Mouse (Mus musculus) liver, embryonic 14.5 days (tissue): Measurements from ENCODE around the gene Tnf. TPM values are rescaled to one million over a fixed set of nuclear protein-coding genes. Genes with fewer than 3 reads are reported as not detected.
A peak's percentile ranks its signal among the peaks of the same experiment; 100 is the strongest.

ENCODE experiments used
- ATAC-seq: fragments of 200-750 bp; cut with Nextera tagmentation; 2 replicates; pipeline ENCODE4 v1.8.0; 2017; ENCODE audit warnings: moderate number of reproducible peaks, mild to moderate bottlenecking, moderate library complexity; ENCODE audit not compliant: insufficient read depth
- DNase-seq, 3 experiments: peaks; one replicate each; pipeline ENCODE4 v3.0.0-alpha.2; 2012 to 2013; ENCODE audit warnings: low read depth in 3 of 3, low spot score in 3 of 3
- H3K27ac ChIP-seq: fragments of 300-500 bp; sonication (generic); 2 replicates; pipeline ENCODE4 v1.5.1; 2014; ENCODE audit warnings: moderate library complexity, mild to moderate bottlenecking, control low read depth, inconsistent platforms
- H3K27me3 ChIP-seq: fragments of 300-500 bp; sonication (generic); 2 replicates; pipeline ENCODE4 v1.6.1; 2014; ENCODE audit warnings: mild to moderate bottlenecking, low read length, moderate library complexity; ENCODE audit not compliant: control insufficient read depth, insufficient read depth
- H3K36me3 ChIP-seq: fragments of 300-500 bp; sonication (generic); replicated peaks from 2 replicates; pipeline ENCODE4 v1.6.1; 2014; ENCODE audit warnings: low read depth; ENCODE audit not compliant: control insufficient read depth, insufficient read depth
- H3K4me1 ChIP-seq, 2 experiments: fragments of 200-500 bp in 1 of 2; fragments of 300-500 bp in 1 of 2; sonication (generic) in 1 of 2; replicated peaks; 2 replicates each; pipeline ENCODE4 v1.6.1; 2012 to 2014; ENCODE audit warnings: antibody characterized with exemption in 1 of 2, inconsistent platforms in 1 of 2, low read length in 1 of 2; ENCODE audit not compliant: control insufficient read depth in 2 of 2, insufficient read depth in 2 of 2
- H3K4me2 ChIP-seq: fragments of 300-500 bp; sonication (generic); 2 replicates; pipeline ENCODE4 v1.6.1; 2014; ENCODE audit warnings: low read depth, mild to moderate bottlenecking, control low read depth, moderate library complexity
- H3K4me3 ChIP-seq, 2 experiments: fragments of 200-500 bp in 1 of 2; fragments of 300-500 bp in 1 of 2; sonication (generic) in 1 of 2; 2 replicates each; pipeline ENCODE4 v1.5.1; 2012 to 2014; ENCODE audit warnings: low read depth in 2 of 2, low read length in 2 of 2, mild to moderate bottlenecking in 2 of 2, control low read depth in 1 of 2, inconsistent platforms in 1 of 2, moderate library complexity in 1 of 2; ENCODE audit not compliant: insufficient read depth in 1 of 2
- H3K9ac ChIP-seq: fragments of 300-500 bp; sonication (generic); replicated peaks from 2 replicates; pipeline ENCODE4 v1.6.1; 2014; ENCODE audit warnings: mild to moderate bottlenecking, control low read depth, moderate library complexity
- H3K9me3 ChIP-seq: fragments of 300-500 bp; sonication (generic); 2 replicates; pipeline ENCODE4 v1.6.1; 2016; ENCODE audit warnings: low read length, mixed read lengths; ENCODE audit not compliant: control insufficient read depth
- CTCF ChIP-seq: IDR thresholded peaks from 2 replicates; pipeline ENCODE4 v1.5.1; 2016; ENCODE audit warnings: antibody characterized with exemption, low read depth, control low read depth
- EP300 ChIP-seq: IDR thresholded peaks from 2 replicates; pipeline ENCODE4 v1.6.1; 2016; ENCODE audit warnings: antibody characterized with exemption, low read depth
- WGBS: fragments of 180-500 bp; shearing (Covaris S2); extraction: QIAGEN DNeasy Blood & Tissue Kit; methylation state at CpG from one replicate; pipeline ENCODE4 v1.1.7; 2014; ENCODE audit not compliant: insufficient replicate concordance; 5-methylcytosine and 5-hydroxymethylcytosine counted together
- polyA plus RNA-seq, 2 experiments: library from polyadenylated mRNA; depleted of rRNA in 1 of 2; stranded (reverse) in 1 of 2; unstranded in 1 of 2; fragments of >200 nt; fragmentation: Nextera tagmentation in 1 of 2; extraction: Ambion mirVana in 1 of 2; gene quantifications; 2 replicates each; pipeline versions ENCODE4 v1.2.1 to v1.2.3; 2012 to 2014

Gene Tnf
- polyA plus RNA-seq, 2 experiments, result 0.43 to 0.73 TPM

- peaks cover 0 to 13% of the 10 kb centered on the region in 2 experiments; a peak in 2 of 4 replicates for H3K4me1 ChIP-seq
- TF ChIP-seq CTCF, result no peak
- no peak for TF ChIP-seq EP300
- ATAC-seq (no peak), DNase-seq (no peak)
- H3K27me3 ChIP-seq, result peaks cover 14% of the 10 kb centered on the region
- 43% methylated on average over 28 of the region's 28 CpGs for WGBS
- H3K9me3 ChIP-seq, result no peaks in the 10 kb centered on the region
- H3K36me3 ChIP-seq, result no peaks in the 10 kb centered on the region
- peak within 1 kb of the TSS in 1 of 2 experiments; percentile 43; a peak in 1 of 4 replicates for H3K4me3 ChIP-seq
- H3K27ac ChIP-seq, result no peak within 1 kb of the TSS
- H3K4me2 ChIP-seq, result peak within 1 kb of the TSS; percentile 65
- H3K9ac ChIP-seq, result no peak within 1 kb of the TSS
These were observed 7.6 kb downstream of the Tnf start, which contains the start of gene Ltb for GRCm38 (mm10) chr17:35193881-35194843. Gene Ltb, plus strand, starts transcription at chr17:35194439.

DNA sequence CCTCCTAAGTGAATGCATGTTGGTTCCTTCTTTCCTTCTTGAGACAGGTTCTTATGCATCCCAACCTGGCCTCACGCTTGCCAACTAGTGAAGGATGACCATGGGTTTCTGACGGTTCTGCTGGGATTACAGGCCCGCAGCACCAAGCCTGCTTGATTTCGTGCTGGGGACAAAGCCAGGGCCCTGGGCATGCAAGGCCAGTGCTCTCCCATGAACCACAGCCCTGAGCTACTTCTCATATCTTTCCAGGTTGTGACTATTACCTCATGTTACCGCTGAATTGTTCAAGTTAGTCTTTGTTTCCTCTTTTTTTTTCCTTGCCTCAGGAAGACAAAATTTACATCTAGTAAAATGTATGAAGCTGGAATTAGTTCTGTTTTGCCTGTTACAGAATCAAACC, 8.9 kb downstream of the Tnf start:
- no peak for TF ChIP-seq EP300
- TF ChIP-seq CTCF, result no peak
- 46% methylated on average over 5 of the region's 5 CpGs for WGBS

DNA sequence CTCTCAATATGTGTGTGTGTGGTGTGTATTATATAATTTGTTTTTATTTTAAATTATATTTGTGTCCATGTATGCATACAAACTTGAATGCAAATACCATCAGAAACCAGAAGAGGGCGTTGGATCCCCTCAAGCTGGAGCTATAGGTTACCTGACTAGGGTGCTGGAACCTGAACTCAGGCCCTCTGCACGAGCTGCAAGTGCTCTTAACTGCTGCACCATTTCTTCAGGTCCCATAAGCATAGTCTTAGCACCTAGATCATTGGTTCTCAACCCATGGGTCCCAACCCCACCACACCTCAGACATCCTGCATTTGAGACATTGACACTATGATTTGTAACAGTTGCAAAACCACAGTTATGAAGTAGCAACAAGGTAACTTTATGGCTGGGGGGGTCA, 10.1 kb downstream of the Tnf start:
- peaks cover 14% of the 10 kb centered on the region for H3K27me3 ChIP-seq
- no peak overlapping the region for H3K27ac ChIP-seq
- peaks cover 0 to 13% of the 10 kb centered on the region in 2 experiments; a peak in 2 of 4 replicates for H3K4me1 ChIP-seq
- 42% methylated on average over 2 of the region's 2 CpGs for WGBS
- ATAC-seq (no peak), DNase-seq (no peak)
- no peak overlapping the region for H3K9ac ChIP-seq
- H3K36me3 ChIP-seq, result no peaks in the 10 kb centered on the region
- no peaks in the 10 kb centered on the region for H3K9me3 ChIP-seq
- H3K4me3 ChIP-seq, result no peak overlapping the region
- TF ChIP-seq EP300 (no peak), CTCF (peak; percentile 27; the same call in 1 of the 2 replicates)
- no peak overlapping the region for H3K4me2 ChIP-seq

More for the DNA sequence above, 8.9 kb downstream of the Tnf start:
- H3K4me2 ChIP-seq, result no peak overlapping the region
- H3K4me1 ChIP-seq, result peaks cover 0 to 13% of the 10 kb centered on the region in 2 experiments; a peak in 2 of 4 replicates
- H3K27ac ChIP-seq, result no peak overlapping the region
- H3K36me3 ChIP-seq, result no peaks in the 10 kb centered on the region
- DNase-seq, result no peak
- ATAC-seq, result no peak
- H3K9me3 ChIP-seq, result no peaks in the 10 kb centered on the region
- H3K9ac ChIP-seq, result no peak overlapping the region
- H3K4me3 ChIP-seq, result no peak overlapping the region
- peaks cover 14% of the 10 kb centered on the region for H3K27me3 ChIP-seq

DNA sequence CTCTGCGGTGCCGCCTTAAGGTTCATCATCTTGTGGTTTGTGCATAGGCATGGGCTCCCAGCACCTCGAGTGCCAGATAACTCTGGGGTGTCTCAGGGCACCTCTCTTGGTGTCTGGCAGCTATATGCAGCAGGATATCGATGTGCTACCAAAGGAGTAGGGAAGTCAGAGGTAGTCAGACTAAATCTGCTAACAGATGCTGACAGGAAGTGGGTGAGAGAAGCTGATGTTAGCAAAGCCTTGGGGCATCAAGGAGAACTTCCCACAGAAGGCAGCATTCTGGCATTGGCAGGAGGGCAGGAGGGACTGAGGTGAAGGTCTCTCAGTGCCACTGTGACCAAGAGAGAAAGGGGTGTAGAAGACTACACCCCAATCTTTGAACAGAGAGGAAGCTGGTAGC, 11.7 kb downstream of the Tnf start:
- DNase-seq (no peak), ATAC-seq (no peak)

DNA sequence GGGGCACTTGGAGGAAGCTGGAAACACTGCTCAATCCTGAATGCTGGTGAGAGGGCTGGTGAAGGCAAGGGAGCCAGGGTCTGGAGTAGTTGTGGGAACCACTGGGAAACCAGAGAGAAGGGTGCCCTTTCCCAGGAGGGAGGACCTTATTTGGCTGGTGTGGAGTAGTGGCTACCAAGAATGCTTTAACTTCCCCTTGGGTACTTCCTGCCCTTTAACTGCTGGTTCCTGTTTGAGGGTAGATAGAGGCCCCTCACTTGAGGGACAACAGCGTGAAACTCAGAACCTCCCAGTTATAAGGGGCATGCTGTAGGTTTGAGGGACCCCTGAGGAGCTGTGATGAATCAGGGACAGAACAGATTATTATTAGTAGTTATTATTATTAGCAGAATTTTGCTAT, 12.6 kb downstream of the Tnf start:
- Histone ChIP-seq H3K27me3 (no peaks in the 10 kb centered on the region; the same call in 1 of the 2 replicates), H3K4me2 (no peak overlapping the region), H3K4me1 (peaks cover 3 to 11% of the 10 kb centered on the region in 2 experiments; a peak in 3 of 4 replicates), H3K9me3 (no peaks in the 10 kb centered on the region), H3K36me3 (no peaks in the 10 kb centered on the region), H3K27ac (no peak overlapping the region), H3K9ac (no peak overlapping the region), H3K4me3 (no peak overlapping the region)
- DNase-seq (no peak), ATAC-seq (no peak)
- WGBS, result 0% methylated on average over 1 of the region's 1 CpGs
- TF ChIP-seq CTCF (no peak), EP300 (no peak)

More for the DNA sequence above, 11.7 kb downstream of the Tnf start:
- Histone ChIP-seq H3K9me3 (no peaks in the 10 kb centered on the region), H3K36me3 (no peaks in the 10 kb centered on the region), H3K27ac (no peak overlapping the region), H3K4me1 (peaks cover 3 to 11% of the 10 kb centered on the region in 2 experiments; a peak in 3 of 4 replicates), H3K9ac (no peak overlapping the region), H3K4me3 (no peak overlapping the region), H3K4me2 (no peak overlapping the region; the same call in 1 of the 2 replicates), H3K27me3 (peaks cover 6% of the 10 kb centered on the region)
- 10% methylated on average over 4 of the region's 4 CpGs for WGBS
- TF ChIP-seq EP300 (no peak), CTCF (no peak)
